Mouse (Mus musculus) gastrocnemius, adult 18-20 months (tissue): ENCODE data around the gene Cntln. TPM values are rescaled to one million over a fixed set of nuclear protein-coding genes. Genes with fewer than 3 reads are reported as not detected.
A peak's percentile ranks its signal among the peaks of the same experiment; 100 is the strongest.

Experiments
- DNase-seq: peaks from one replicate; pipeline ENCODE4 v3.0.0; 2021; ENCODE audit warnings: low spot score
- total RNA-seq, 2 experiments: library from RNA; stranded (reverse); gene quantifications; 2 replicates each; pipeline ENCODE4 v1.2.3; 2021

Cntln gene
- total RNA-seq, 2 experiments from 2014 or later: 1.0 to 1.4 TPM

- DNase-seq: no peak
These were observed 165.9 kb downstream of the Cntln start for GRCm38 (mm10) chr4:85049933-85050553.

GRCm38 (mm10) chr4:85054616-85055015 lies 170.5 kb downstream of the Cntln start:
- no peak for DNase-seq

- no peak for DNase-seq
These were observed 175.5 kb downstream of the Cntln start for GRCm38 (mm10) chr4:85059598-85059997.

DNA sequence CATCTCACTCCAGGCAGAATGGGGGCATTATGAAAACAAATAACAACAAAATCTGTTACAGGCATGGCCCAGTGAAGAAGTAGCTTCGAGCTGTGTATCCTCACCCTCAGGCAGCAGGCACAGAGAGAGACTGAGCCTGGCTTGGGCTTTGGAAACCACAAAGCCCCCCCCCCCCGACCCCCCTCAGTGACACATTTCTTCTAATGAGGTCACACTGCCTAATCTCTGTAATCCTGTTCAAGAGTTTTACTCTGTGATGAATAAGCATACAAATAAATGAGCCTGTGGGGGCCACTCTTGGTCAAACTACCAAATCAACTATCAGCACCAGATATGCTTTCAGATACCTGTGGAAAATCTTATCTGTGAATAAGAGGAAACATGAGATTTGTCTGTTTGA lies 177.6 kb downstream of the Cntln start:
- no peak for DNase-seq

DNA sequence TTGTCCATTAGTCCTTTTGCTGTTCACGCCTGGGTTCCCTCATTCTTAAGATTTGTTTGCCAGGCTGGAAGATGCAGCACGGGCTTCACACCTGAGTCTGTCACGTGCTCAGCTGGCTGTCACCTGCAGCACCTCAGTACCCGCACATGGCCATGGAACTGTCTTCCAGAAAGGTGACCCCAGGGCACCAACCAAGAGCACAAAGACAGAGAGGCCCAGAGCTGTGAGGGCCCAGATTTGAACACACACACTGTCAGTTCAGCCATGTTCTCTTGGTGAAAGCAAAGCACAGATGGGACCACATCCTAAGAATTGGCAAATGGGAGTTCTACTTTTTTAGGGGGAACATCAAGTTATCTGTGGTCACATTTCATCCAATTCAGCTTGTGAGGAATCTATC lies 211.9 kb downstream of the Cntln start:
- DNase-seq: no peak

DNA sequence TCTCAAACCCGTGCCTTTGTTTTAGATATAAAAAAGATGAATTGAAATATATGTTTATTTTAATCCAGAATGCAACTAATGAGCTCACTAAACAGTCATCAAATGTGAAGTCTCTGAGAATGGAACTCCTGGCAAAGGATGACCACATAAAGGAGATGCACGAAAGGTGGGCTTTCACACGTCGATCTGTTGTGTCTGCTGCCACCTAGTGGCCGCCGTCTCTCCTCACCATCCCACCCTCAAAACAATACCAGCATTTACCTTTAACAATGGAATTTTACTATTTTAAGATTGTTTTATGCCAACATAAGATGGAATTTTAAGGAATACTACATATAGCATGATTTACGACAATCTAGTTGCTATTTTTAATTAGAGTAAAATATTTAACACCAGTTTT lies 212.6 kb downstream of the Cntln start:
- peak; percentile 22 for DNase-seq

DNA sequence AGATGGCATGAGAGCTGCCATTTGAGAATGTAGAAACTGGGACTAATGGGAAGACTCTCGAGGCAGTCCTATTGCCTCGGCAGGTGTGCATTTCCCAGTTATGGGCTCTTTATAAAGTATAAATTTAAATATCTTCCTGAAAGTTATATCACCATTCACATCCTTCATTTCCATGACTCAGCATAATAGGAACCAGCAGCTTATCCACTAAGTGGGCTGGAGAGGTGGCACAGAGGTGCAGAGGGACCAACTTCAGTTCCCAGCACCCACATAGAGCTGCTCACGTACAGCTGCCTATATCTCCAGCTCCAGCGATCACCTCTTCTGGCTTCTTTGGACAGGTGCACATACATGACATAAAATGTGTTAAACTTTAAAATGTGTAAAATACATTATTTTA lies 218.1 kb downstream of the Cntln start:
- no peak for DNase-seq

DNA sequence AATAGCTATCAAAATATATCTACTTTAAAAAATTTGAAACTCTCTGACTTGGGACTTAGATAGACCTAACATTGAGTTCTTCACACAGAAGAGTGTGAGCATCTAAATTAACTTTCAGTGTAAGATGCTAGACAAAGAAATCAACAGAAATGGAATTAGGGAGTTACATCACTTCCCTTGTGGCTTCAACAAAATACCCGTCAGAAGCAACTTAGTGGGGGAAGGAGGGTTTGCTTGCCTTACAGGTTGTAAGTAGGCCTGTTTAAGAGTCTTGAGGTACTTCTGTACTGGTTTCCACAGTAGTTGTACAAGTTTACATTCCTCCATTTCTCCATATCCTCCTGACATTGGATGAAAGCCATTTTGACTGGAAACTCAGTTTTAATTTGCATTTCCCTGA lies 222.3 kb downstream of the Cntln start:
- no peak for DNase-seq

GRCm38 (mm10) chr4:85106961-85107360 lies 222.9 kb downstream of the Cntln start:
- no peak for DNase-seq

- DNase-seq: no peak
These were observed 236.2 kb downstream of the Cntln start for GRCm38 (mm10) chr4:85120271-85120670.

GRCm38 (mm10) chr4:85149726-85150125 lies 265.6 kb downstream of the Cntln start:
- no peak for DNase-seq

DNA sequence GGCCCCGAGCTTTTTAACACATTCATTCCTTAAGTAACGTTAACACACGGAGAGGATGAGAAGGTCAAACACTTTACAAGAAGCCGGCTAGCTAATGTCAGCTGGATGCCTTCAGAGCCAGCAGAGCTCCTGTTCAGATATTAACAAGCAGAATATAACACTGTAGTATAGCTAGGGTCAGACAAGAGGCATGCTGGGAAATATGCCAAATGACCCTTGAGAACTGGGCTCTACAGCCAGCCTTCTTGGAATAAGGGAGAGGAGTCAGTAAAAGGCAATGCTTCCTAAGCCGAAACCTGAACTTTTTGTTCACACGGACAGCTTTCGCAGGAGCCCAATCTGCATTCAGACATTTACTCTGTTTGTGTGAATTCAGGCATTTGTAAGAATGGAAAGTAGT lies 267.8 kb downstream of the Cntln start:
- DNase-seq: no peak

- DNase-seq: no peak
These were observed 270.3 kb downstream of the Cntln start for GRCm38 (mm10) chr4:85154361-85154760.

DNA sequence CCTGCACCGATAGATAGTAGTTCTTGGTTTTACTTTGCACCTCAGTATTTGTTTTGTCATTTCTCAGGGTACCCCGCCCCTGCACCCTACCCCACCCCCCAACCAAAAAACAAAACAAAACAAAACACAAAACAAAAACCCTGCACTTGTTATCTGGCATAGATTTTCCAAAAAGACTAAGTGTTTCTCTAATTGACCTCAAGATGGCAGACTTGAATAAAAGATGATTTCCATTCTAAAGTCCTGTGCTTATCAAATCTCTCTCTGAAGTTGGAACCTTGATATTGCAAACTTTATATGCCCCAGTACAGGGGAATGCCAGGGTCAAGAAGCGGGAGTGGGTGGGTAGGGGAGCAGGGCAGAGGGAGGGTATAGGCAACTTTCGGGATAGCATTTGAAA lies 277.0 kb downstream of the Cntln start:
- no peak for DNase-seq

- DNase-seq: no peak
These were observed 278.6 kb downstream of the Cntln start for GRCm38 (mm10) chr4:85162468-85163312.

DNA sequence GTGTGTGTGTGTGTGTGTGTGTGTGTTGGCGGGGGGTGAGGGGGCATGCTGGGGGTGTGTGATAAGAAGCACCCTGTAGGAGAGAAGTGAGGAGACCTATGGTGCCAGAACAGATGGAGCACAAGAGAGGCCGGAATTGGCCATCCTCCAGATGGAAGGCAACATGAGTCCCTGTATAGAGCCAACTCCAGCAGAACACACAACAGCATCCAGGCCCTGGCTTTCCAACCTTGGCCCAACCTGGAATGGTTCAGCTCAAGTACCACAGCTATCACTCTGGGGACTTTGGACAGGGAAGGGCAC lies 279.2 kb downstream of the Cntln start:
- no peak for DNase-seq

DNA sequence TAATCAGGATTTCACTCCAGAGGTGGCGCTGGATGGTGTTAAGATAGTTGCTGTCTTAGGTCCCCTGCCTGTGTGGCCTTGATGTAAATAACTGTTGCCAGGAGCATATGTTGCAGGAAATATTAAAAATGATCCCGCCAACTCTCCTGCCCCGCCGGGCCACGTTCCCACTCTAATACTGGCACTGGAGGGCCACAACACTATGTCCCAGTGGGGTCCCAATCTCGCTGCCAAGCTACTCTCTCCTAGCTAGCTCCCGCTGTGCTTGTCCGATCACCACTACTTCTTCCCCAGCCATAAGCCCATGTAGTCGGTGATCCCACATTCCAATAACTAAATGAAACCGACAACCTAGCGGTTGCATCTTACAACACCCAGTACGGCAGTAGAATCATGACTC lies 283.9 kb downstream of the Cntln start:
- no peak for DNase-seq

DNA sequence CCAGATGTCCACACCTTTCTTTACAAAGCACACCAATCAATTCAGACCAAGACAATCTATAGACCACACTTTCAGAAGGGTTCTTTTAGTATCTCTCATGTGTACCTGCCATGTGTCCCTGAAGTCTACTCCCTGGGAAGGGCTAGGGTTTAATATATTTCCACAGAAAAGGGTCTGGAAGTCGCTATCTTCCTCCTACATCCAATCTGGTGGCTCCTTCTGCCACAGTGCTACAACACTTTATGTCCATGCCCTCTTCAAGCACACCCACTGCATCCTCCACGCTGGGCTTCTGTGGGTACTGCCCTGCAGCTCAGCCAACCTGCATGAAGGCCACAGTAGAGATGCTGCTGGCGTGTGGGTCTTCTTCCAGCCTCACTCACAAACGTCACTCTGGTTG lies 291.4 kb downstream of the Cntln start:
- no peak for DNase-seq

DNA sequence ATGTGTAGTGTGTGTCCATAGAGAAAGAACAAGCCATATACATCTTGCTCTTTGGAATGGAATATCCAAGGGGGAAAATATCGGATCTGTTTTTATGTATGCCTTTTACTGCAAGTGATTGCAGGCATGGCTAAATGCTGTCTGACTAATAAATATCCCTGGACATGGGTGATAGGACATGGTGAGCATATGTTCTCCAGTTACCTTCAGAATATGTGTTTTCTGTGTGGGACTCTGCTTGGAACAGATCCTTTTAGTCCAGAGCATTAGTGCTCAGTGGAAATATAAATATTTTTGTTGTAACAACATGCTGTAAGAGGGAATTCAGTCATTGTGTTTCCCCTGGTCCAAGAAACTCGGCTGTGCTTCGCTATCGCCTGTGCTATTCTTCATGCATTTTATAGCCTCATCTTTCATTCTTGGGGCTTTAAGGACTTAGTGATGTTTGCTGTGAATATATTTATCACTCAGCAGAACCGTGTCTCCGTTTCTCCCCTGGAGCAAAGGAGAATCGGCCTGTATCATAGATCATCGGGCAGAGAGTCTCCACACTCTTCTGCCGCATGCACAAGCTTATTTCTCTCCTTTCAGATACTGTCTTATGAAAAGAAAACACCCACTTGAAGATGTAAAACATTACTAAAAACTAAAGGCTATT lies 294.4 kb downstream of the Cntln start:
- no peak for DNase-seq
